Mouse (Mus musculus) natural killer cell, adult 2 months (primary cell): Measurements from ENCODE around the gene Hsbp1.

Experiments used
- DNase-seq, 2 experiments: peaks; one replicate each; pipeline ENCODE4 v3.0.0; 2022; ENCODE audit warnings: low spot score in 2 of 2

The Hsbp1 gene

DNA sequence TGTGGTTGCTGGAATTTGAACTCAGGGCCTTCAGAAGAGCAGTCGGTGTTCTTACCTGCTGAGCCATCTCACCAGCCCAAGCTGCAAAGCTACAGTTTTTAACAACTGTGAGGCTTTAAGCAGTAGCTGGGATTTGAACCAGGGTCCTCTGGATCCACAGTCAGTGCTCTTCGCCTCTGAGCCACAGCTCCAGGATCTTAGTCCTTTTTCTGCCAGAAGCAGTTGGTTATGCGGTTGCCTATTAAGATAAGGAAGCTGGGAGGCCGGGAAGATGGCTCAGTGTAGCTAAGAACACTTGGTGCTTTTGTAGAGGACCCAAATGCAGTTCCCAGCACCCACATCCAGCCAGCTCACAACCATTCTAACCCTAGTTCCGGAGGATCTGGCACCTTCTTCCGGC is 42.7 kb downstream of the Hsbp1 start:
- DNase-seq: no peak

DNA sequence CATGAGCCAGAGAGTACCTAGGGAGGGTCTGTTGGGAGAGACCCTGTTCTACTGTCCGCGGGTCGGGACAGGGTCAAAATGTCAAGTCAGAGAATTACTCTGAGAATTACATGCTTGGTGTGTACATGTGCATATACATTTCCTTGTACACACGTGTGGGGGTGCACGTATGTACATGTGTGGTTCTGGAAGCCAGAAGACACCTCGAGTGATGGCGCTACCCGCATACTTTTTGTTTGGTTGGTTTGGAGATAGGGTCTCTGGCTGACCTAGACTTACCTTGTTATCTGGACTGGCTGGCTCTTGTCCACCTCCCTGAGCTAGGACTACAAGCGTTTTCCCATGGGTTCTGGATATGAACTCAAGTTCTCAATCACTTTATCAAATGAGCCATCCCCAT is 49.8 kb downstream of the Hsbp1 start:
- DNase-seq: no peak

DNA sequence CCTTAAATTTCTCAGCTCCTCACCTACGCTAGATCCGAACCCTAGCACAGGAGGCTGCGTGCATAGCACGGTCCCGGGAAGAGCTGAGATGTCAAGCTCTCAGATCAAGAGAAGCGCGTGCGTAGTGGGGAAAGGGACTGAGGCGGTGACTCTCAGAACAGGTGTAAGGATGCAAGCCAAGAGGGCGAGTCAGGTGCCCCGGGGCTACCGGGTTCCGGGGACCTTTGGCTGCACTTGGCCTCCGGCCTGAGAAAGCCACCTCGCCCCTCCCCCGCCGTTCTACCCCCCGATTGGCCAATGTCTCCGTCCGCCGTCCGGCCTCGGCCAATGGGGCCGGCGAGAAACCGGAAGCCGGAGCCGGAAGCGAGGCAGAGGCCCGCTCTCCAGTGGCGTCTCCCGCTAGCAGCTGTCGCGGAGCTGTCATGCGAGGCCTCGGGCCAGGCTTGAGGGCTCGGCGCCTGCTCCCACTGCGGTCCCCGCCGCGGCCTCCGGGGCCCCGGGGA is 50.3 kb downstream of the Hsbp1 start, which contains the start of gene Mlycd:
Gene Mlycd, plus strand, starts transcription at position 355 of the 503 bp plus-strand sequence.
- peak; percentile 88 to 91 for DNase-seq

DNA sequence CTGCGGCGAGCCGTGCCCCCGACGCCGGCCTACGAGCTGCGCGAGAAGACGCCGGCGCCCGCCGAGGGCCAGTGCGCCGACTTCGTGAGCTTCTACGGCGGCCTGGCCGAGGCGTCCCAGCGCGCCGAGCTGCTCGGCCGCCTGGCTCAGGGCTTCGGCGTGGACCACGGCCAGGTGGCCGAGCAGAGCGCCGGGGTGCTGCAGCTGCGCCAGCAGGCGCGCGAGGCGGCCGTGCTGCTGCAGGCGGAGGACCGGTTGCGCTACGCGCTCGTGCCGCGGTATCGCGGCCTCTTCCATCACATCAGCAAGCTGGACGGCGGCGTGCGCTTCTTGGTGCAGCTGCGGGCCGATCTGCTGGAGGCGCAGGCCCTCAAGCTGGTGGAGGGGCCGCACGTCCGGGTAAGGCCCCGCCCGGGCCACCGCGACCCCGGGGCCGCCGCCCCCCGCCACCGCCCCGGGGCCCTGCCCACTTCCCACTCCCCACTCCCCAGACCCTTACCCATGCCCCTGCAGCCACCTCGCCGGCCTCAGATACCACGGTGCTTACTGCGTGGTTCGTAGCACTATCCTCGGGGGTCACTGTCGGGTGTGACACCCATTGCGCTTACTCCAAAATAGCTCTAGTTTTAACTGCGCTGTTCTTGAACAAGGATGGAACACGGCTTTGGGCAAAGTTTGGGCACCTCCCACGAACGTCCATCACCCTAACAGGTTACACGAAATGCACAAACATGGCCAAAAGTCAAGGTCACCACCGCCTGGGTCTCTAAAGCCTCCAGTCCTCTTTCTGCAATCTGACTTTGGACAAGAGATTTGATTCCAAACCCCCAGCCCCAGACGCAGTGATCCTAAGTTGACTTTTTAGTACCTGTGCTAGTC is 51.0 kb downstream of the Hsbp1 start:
- DNase-seq: no peak
